Mouse (Mus musculus) liver, adult 2 months (tissue): Measurements from ENCODE around the gene Wbp2nl. TPM values are rescaled to one million over a fixed set of nuclear protein-coding genes. Genes with fewer than 3 reads are reported as not detected.
"Not testable (repeated sequence)": the region's sequence is repeated elsewhere in the genome, so short reads cannot be mapped to it uniquely, and the experiment has no call there.

Source experiments
- DNase-seq: peaks from one replicate; pipeline ENCODE4 v3.0.0-alpha.2; 2011; ENCODE audit warnings: low read depth, low spot score; ENCODE audit errors: extremely low read depth
- H3K27ac ChIP-seq: fragments of 200-500 bp; replicated peaks from 2 replicates; pipeline ENCODE4 v1.5.1; 2012; ENCODE audit warnings: low read depth, mild to moderate bottlenecking, control low read depth, inconsistent platforms, low read length; ENCODE audit not compliant: insufficient read depth
- H3K27me3 ChIP-seq: fragments of 200-500 bp; 2 replicates; pipeline ENCODE4 v1.6.1; 2012; ENCODE audit warnings: mild to moderate bottlenecking, moderate library complexity, low read length, inconsistent platforms; ENCODE audit not compliant: control insufficient read depth, insufficient read depth
- H3K36me3 ChIP-seq: fragments of 200-500 bp; 2 replicates; pipeline ENCODE4 v1.6.1; 2012; ENCODE audit warnings: low read length, inconsistent platforms; ENCODE audit not compliant: control insufficient read depth, insufficient read depth
- H3K4me1 ChIP-seq: fragments of 200-500 bp; 2 replicates; pipeline ENCODE4 v1.6.1; 2011; ENCODE audit warnings: low read length; ENCODE audit not compliant: control insufficient read depth, insufficient read depth
- H3K4me3 ChIP-seq: fragments of 200-500 bp; 2 replicates; pipeline ENCODE4 v1.5.1; 2011; ENCODE audit warnings: low read depth, mild to moderate bottlenecking, control low read depth, low read length, moderate library complexity; ENCODE audit not compliant: insufficient read depth
- H3K79me2 ChIP-seq: fragments of 200-500 bp; 2 replicates; pipeline ENCODE4 v1.6.1; 2012; ENCODE audit warnings: inconsistent platforms, mild to moderate bottlenecking, low read length, moderate library complexity; ENCODE audit not compliant: control insufficient read depth, insufficient read depth
- H3K9ac ChIP-seq: fragments of 200-500 bp; 2 replicates; pipeline ENCODE4 v1.6.1; 2012; ENCODE audit warnings: low read depth, mild to moderate bottlenecking, control low read depth, inconsistent platforms, low read length
- CTCF ChIP-seq: fragments of 200-500 bp; IDR thresholded peaks from 2 replicates; pipeline ENCODE4 v1.5.1; 2011; ENCODE audit warnings: low read depth, low read length, control low read depth
- POLR2A ChIP-seq: fragments of 200-500 bp; IDR thresholded peaks from 2 replicates; pipeline ENCODE4 v1.6.1; 2011; ENCODE audit warnings: low read length, control low read depth; ENCODE audit not compliant: insufficient read depth; ENCODE audit errors: extremely low read depth
- WGBS: fragments of 180-500 bp; shearing (Covaris S2); methylation state at CpG from one replicate; pipeline ENCODE4 v1.1.7; 2018; 5-methylcytosine and 5-hydroxymethylcytosine counted together
- polyA plus RNA-seq: library from polyadenylated mRNA; depleted of rRNA; stranded (reverse); fragments of >200 nt; gene quantifications from 2 replicates; pipeline ENCODE4 v1.2.3, GENCODE M21; 2012; rRNA removed
- total RNA-seq: library from RNA; depleted of rRNA; stranded (reverse); fragments of >200 nt; gene quantifications from 2 replicates; pipeline ENCODE4 v1.2.3, GENCODE M21; 2014; rRNA removed

Wbp2nl gene
- total and polyA plus RNA-seq, 2 experiments = not detected

DNA sequence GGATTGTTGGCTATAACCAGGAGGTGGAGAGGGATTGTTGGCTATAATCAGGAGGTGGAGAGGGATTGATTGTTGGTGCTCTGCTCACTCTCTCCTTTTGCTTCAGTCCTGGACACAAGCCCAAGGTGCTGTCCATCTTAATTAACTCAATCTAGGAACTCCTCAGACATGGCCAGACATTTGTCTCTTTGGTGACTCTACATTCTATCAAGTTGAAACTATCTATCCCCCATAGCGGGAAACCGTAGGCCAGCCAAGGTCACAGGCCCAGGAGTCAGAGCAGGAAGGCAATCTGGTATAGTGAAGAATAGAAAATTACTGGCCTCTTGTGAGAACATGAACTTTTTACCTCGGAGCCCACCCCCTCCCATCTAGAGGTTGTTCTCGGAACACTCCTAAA lies 63.5 kb downstream of the Wbp2nl start:
- WGBS = 71% methylated on average over 4 of the region's 4 CpGs
- Histone ChIP-seq H3K79me2 (no peaks in the 10 kb centered on the region), H3K9ac (peak overlapping the region; percentile 27; the same call in 1 of the 2 replicates), H3K36me3 (no peaks in the 10 kb centered on the region), H3K27me3 (no peaks in the 10 kb centered on the region), H3K4me3 (no peak overlapping the region), H3K4me1 (peaks cover 17% of the 10 kb centered on the region), H3K27ac (peak overlapping the region; percentile 98)
- peak; percentile 60 for DNase-seq
- no peak for TF ChIP-seq CTCF
- no peak for TF ChIP-seq POLR2A

DNA sequence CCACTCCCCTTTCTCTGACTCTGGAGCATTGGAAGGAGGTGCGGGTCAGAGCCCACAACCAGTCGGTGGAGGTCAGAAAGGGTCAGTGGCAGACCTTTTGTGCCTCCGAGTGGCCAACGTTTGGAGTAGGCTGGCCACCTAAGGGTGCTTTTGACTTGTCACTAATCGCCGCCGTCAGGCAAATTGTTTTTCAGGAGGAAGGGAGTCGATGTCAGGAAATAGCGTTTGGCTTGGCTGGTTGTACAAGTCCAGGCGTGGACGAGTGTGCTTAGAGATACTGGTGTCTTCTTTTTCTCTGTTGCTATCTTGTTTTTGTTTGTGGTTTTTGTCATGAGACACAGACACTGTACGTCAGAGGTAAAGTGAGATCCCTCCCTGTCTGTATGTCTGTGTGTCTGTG lies 65.0 kb downstream of the Wbp2nl start:
- not testable (repeated sequence) for H3K9ac ChIP-seq, H3K27me3 ChIP-seq, H3K36me3 ChIP-seq, DNase-seq, H3K27ac ChIP-seq, H3K79me2 ChIP-seq, H3K4me3 ChIP-seq
- 71% methylated on average over 9 of the region's 12 CpGs for WGBS
- H3K4me1 ChIP-seq = peaks cover 16% of the 10 kb centered on the region

Other genes with a start within 250 kb of the Wbp2nl start
- not detected in 2 replicates for gene 4930407I10Rik, start 239.8 kb upstream of the Wbp2nl start, total RNA-seq
- gene 4930407I10Rik, start 239.8 kb upstream of the Wbp2nl start, polyA plus RNA-seq = not detected in 2 replicates
- gene Mei1, start 229.0 kb upstream of the Wbp2nl start, total RNA-seq = not detected in 2 replicates
- not detected in 2 replicates for gene Mei1, start 229.0 kb upstream of the Wbp2nl start, polyA plus RNA-seq
- gene Ccdc134, start 171.0 kb upstream of the Wbp2nl start, total RNA-seq = 1.3 and 1.8 TPM in 2 replicates
- 5.2 and 8.2 TPM in 2 replicates for gene Ccdc134, start 171.0 kb upstream of the Wbp2nl start, polyA plus RNA-seq
- gene Srebf2, start 151.8 kb upstream of the Wbp2nl start, total RNA-seq = 16.5 and 25.0 TPM in 2 replicates
- 66.3 and 71.2 TPM in 2 replicates for gene Srebf2, start 151.8 kb upstream of the Wbp2nl start, polyA plus RNA-seq
- 0.09 and 0.47 TPM in 2 replicates for gene Shisa8, start 86.1 kb upstream of the Wbp2nl start, total RNA-seq
- gene Shisa8, start 86.1 kb upstream of the Wbp2nl start, polyA plus RNA-seq = 0.07 and 0.77 TPM in 2 replicates
- gene Tnfrsf13c, start 74.6 kb upstream of the Wbp2nl start, total RNA-seq = 0.28 and 0.54 TPM in 2 replicates
- gene Tnfrsf13c, start 74.6 kb upstream of the Wbp2nl start, polyA plus RNA-seq = 0.17 and 0.34 TPM in 2 replicates
- gene Cenpm, start 54.2 kb upstream of the Wbp2nl start, total RNA-seq = 3.0 and 3.7 TPM in 2 replicates
- 11.5 and 17.4 TPM in 2 replicates for gene Cenpm, start 54.2 kb upstream of the Wbp2nl start, polyA plus RNA-seq
- gene 1500009C09Rik, start 46.6 kb upstream of the Wbp2nl start, total RNA-seq = 0.18 TPM in 1 of 2 replicates, not detected in the other
- gene 1500009C09Rik, start 46.6 kb upstream of the Wbp2nl start, polyA plus RNA-seq = not detected in 2 replicates
- gene Sept3, start 24.1 kb upstream of the Wbp2nl start, total RNA-seq = 0.09 and 0.13 TPM in 2 replicates
- 0.04 and 0.16 TPM in 2 replicates for gene Sept3, start 24.1 kb upstream of the Wbp2nl start, polyA plus RNA-seq
- gene Naga, start 40.0 kb downstream of the Wbp2nl start, total RNA-seq = 29.6 and 30.1 TPM in 2 replicates
- gene Naga, start 40.0 kb downstream of the Wbp2nl start, polyA plus RNA-seq = 61.9 and 67.0 TPM in 2 replicates
- 0.09 and 0.54 TPM in 2 replicates for gene Pheta2, start 40.0 kb downstream of the Wbp2nl start, total RNA-seq
- 0.10 and 0.19 TPM in 2 replicates for gene Pheta2, start 40.0 kb downstream of the Wbp2nl start, polyA plus RNA-seq
- gene Smdt1, start 40.0 kb downstream of the Wbp2nl start, total RNA-seq = 137 and 141 TPM in 2 replicates
- gene Smdt1, start 40.0 kb downstream of the Wbp2nl start, polyA plus RNA-seq = 165 and 186 TPM in 2 replicates
- 931 and 1,175 TPM in 2 replicates for gene Ndufa6, start 55.4 kb downstream of the Wbp2nl start, total RNA-seq
- gene Ndufa6, start 55.4 kb downstream of the Wbp2nl start, polyA plus RNA-seq = 441 and 456 TPM in 2 replicates
- gene Cyp2d22, start 81.3 kb downstream of the Wbp2nl start, total RNA-seq = 83.3 and 105 TPM in 2 replicates
- gene Cyp2d22, start 81.3 kb downstream of the Wbp2nl start, polyA plus RNA-seq = 316 and 337 TPM in 2 replicates
- gene Cyp2d11, start 95.1 kb downstream of the Wbp2nl start, total RNA-seq = 0.46 and 0.54 TPM in 2 replicates
- gene Cyp2d11, start 95.1 kb downstream of the Wbp2nl start, polyA plus RNA-seq = 0.32 and 0.91 TPM in 2 replicates
- gene Cyp2d10, start 108.2 kb downstream of the Wbp2nl start, total RNA-seq = 729 and 912 TPM in 2 replicates
- 1,682 and 1,823 TPM in 2 replicates for gene Cyp2d10, start 108.2 kb downstream of the Wbp2nl start, polyA plus RNA-seq
- gene Cyp2d9, start 134.5 kb downstream of the Wbp2nl start, total RNA-seq = 46.2 and 99.8 TPM in 2 replicates
- gene Cyp2d9, start 134.5 kb downstream of the Wbp2nl start, polyA plus RNA-seq = 103 and 162 TPM in 2 replicates